Mouse (Mus musculus) olfactory bulb, adult 2 months (tissue): Measurements from ENCODE around the gene Ccdc171.

Source experiments
- CTCF ChIP-seq: fragments of 200-500 bp; IDR thresholded peaks from 2 replicates; pipeline ENCODE4 v1.5.1; 2012; ENCODE audit warnings: low read depth, mild to moderate bottlenecking, low read length, moderate library complexity; ENCODE audit not compliant: insufficient read depth
- POLR2A ChIP-seq: fragments of 200-500 bp; IDR thresholded peaks from 2 replicates; pipeline ENCODE4 v1.6.1; 2012; ENCODE audit warnings: mild to moderate bottlenecking, low read depth, low read length, moderate library complexity; ENCODE audit not compliant: insufficient read depth

DNA sequence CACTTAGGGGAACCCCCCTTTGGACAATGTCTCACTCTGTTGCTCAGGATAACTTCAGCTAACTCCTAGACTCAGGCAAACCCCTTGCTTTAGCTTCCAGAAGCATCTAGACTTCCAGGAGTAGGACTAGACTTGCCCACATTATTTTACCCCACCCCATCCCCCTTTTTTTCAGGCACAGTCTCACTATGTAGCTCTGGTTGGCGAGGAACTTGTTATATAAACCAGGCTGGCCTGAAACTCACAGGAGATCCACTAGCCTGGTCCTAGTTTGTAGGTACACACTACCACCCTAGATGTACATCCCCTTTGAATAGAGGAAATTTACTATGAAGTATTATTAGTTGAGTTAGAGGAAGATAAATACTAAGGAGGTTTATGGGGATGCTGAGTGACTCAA lies 11.2 kb upstream of the Ccdc171 start:
- TF ChIP-seq CTCF (no peak), POLR2A (no peak)
